Mouse (Mus musculus): ENCODE data around the gene Ano2.

Ano2 gene

GRCm38 (mm10) chr6:125925861-125926260 lies 235.6 kb downstream of the Ano2 start:
- no peak for DNase-seq

- no peak for DNase-seq
These were observed 241.7 kb downstream of the Ano2 start for GRCm38 (mm10) chr6:125931926-125932325.

- no peak for DNase-seq
These were observed 264.7 kb downstream of the Ano2 start for GRCm38 (mm10) chr6:125954965-125955364.

GRCm38 (mm10) chr6:125973551-125973950 lies 283.3 kb downstream of the Ano2 start:
- no peak for DNase-seq

- DNase-seq: no peak
These were observed 285.7 kb downstream of the Ano2 start for GRCm38 (mm10) chr6:125975788-125976465.

- no peak for DNase-seq
These were observed 289.4 kb downstream of the Ano2 start for GRCm38 (mm10) chr6:125979601-125980000.

GRCm38 (mm10) chr6:125984050-125984449 lies 293.8 kb downstream of the Ano2 start:
- no peak for DNase-seq

- DNase-seq: no peak
These were observed 302.5 kb downstream of the Ano2 start for GRCm38 (mm10) chr6:125992731-125993130.

GRCm38 (mm10) chr6:126001797-126002196 lies 311.6 kb downstream of the Ano2 start:
- DNase-seq: no peak

GRCm38 (mm10) chr6:126003002-126003742 lies 313.0 kb downstream of the Ano2 start:
- no peak for DNase-seq

- no peak for DNase-seq
These were observed 316.4 kb downstream of the Ano2 start for GRCm38 (mm10) chr6:126006647-126007046.

- DNase-seq: no peak
These were observed 318.9 kb downstream of the Ano2 start for GRCm38 (mm10) chr6:126009083-126009482.

- no peak for DNase-seq
These were observed 326.8 kb downstream of the Ano2 start for GRCm38 (mm10) chr6:126016991-126017390.

- DNase-seq: no peak
These were observed 328.2 kb downstream of the Ano2 start for GRCm38 (mm10) chr6:126018411-126018810.

GRCm38 (mm10) chr6:126033693-126034402 lies 343.6 kb downstream of the Ano2 start:
- DNase-seq: no peak

- no peak for DNase-seq
These were observed 344.1 kb downstream of the Ano2 start for GRCm38 (mm10) chr6:126034403-126034724.

GRCm38 (mm10) chr6:126034728-126035127 lies 344.5 kb downstream of the Ano2 start:
- DNase-seq: no peak

GRCm38 (mm10) chr6:126035621-126036020 lies 345.4 kb downstream of the Ano2 start:
- DNase-seq: no peak

- no peak for DNase-seq
These were observed 355.7 kb downstream of the Ano2 start for GRCm38 (mm10) chr6:126045931-126046330.

- no peak for DNase-seq
These were observed 358.0 kb downstream of the Ano2 start for GRCm38 (mm10) chr6:126048206-126048605.

- no peak for DNase-seq
These were observed 362.9 kb downstream of the Ano2 start for GRCm38 (mm10) chr6:126053136-126053535.

GRCm38 (mm10) chr6:126057706-126058105 lies 367.5 kb downstream of the Ano2 start:
- DNase-seq: no peak

GRCm38 (mm10) chr6:126080531-126080930 lies 390.3 kb downstream of the Ano2 start:
- DNase-seq: no peak

All from cerebellum, adult 9-11 months (tissue).